Mouse (Mus musculus) hindbrain, embryonic 11.5 days (tissue): ENCODE measurements around the gene Mnx1. TPM values are rescaled to one million over a fixed set of nuclear protein-coding genes. Genes with fewer than 3 reads are reported as not detected.
A peak's percentile ranks its signal among the peaks of the same experiment; 100 is the strongest.
"Not testable (repeated sequence)": the region's sequence is repeated elsewhere in the genome, so short reads cannot be mapped to it uniquely, and the experiment has no call there.

ENCODE experiments used
- ATAC-seq: fragments of 200-750 bp; cut with Nextera tagmentation; 2 replicates; pipeline ENCODE4 v1.8.0; 2017; ENCODE audit warnings: mild to moderate bottlenecking, moderate TSS enrichment, moderate library complexity; ENCODE audit not compliant: low FRiP score
- DNase-seq: peaks from one replicate; pipeline ENCODE4 v3.0.0-alpha.2; 2015; ENCODE audit warnings: low spot score
- H3K27ac ChIP-seq: fragments of 300-500 bp; sonication (generic); 2 replicates; pipeline ENCODE4 v1.5.1; 2014; ENCODE audit warnings: mild to moderate bottlenecking, low read depth, low read length
- H3K27me3 ChIP-seq: fragments of 300-500 bp; sonication (generic); 2 replicates; pipeline ENCODE4 v1.6.1; 2014; ENCODE audit warnings: mild to moderate bottlenecking, low read length, moderate library complexity, mixed read lengths; ENCODE audit not compliant: control insufficient read depth, insufficient read depth
- H3K36me3 ChIP-seq: fragments of 300-500 bp; sonication (generic); 2 replicates; pipeline ENCODE4 v1.6.1; 2014; ENCODE audit warnings: mild to moderate bottlenecking, low read length, moderate library complexity, mixed read lengths; ENCODE audit not compliant: control insufficient read depth, insufficient read depth
- H3K4me1 ChIP-seq: fragments of 300-500 bp; sonication (generic); replicated peaks from 2 replicates; pipeline ENCODE4 v1.6.1; 2014; ENCODE audit warnings: low read length, mixed read lengths; ENCODE audit not compliant: control insufficient read depth, insufficient read depth
- H3K4me2 ChIP-seq: fragments of 300-500 bp; sonication (generic); replicated peaks from 2 replicates; pipeline ENCODE4 v1.6.1; 2014; ENCODE audit warnings: mild to moderate bottlenecking, low read depth, low read length
- H3K4me3 ChIP-seq: fragments of 300-500 bp; sonication (generic); 2 replicates; pipeline ENCODE4 v1.5.1; 2014; ENCODE audit warnings: low read depth, low read length
- H3K9ac ChIP-seq: fragments of 300-500 bp; sonication (generic); 2 replicates; pipeline ENCODE4 v1.6.1; 2014; ENCODE audit warnings: low read depth, low read length
- H3K9me3 ChIP-seq: fragments of 300-500 bp; sonication (generic); 2 replicates; pipeline ENCODE4 v1.6.1; 2016; ENCODE audit warnings: low read length; ENCODE audit not compliant: control insufficient read depth
- WGBS: fragments of 180-500 bp; shearing (Covaris S2); extraction: QIAGEN DNeasy Blood & Tissue Kit; methylation state at CpG from one replicate; pipeline ENCODE4 v1.1.7; 2014; 5-methylcytosine and 5-hydroxymethylcytosine counted together
- polyA plus RNA-seq: library from polyadenylated mRNA; unstranded; fragments of >200 nt; fragmentation: Nextera tagmentation; extraction: Ambion mirVana; gene quantifications from 2 replicates; pipeline ENCODE4 v1.2.1, GENCODE M21; 2014

Mnx1 gene
- polyA plus RNA-seq, 1 experiment from 2014 or later = 0.74 TPM

GRCm38 (mm10) chr5:29456895-29457656 is 21.2 kb downstream of the Mnx1 start:
- Histone ChIP-seq H3K4me2 (no peak overlapping the region), H3K27me3 (no peaks in the 10 kb centered on the region), H3K9me3 (no peaks in the 10 kb centered on the region), H3K9ac (no peak overlapping the region), H3K27ac (no peak overlapping the region), H3K36me3 (peaks cover 5% of the 10 kb centered on the region; the same call in 1 of the 2 replicates), H3K4me1 (no peaks in the 10 kb centered on the region), H3K4me3 (no peak overlapping the region)
- ATAC-seq (no peak), DNase-seq (no peak)
- 82% methylated on average over 5 of the region's 5 CpGs for WGBS

- no peak overlapping the region for H3K27ac ChIP-seq
- no peak overlapping the region for H3K9ac ChIP-seq
- no peaks in the 10 kb centered on the region for H3K9me3 ChIP-seq
- H3K36me3 ChIP-seq = peaks cover 10% of the 10 kb centered on the region; the same call in 1 of the 2 replicates
- H3K4me2 ChIP-seq = no peak overlapping the region
- H3K27me3 ChIP-seq = no peaks in the 10 kb centered on the region
- no peak overlapping the region for H3K4me3 ChIP-seq
- 73% methylated on average over 4 of the region's 4 CpGs for WGBS
- DNase-seq (no peak), ATAC-seq (no peak)
- H3K4me1 ChIP-seq = no peaks in the 10 kb centered on the region
These were observed 25.9 kb downstream of the Mnx1 start for GRCm38 (mm10) chr5:29452352-29452751.

- Histone ChIP-seq H3K9me3 (no peaks in the 10 kb centered on the region), H3K27ac (no peak overlapping the region), H3K4me1 (no peaks in the 10 kb centered on the region), H3K36me3 (peaks cover 10% of the 10 kb centered on the region; the same call in 1 of the 2 replicates), H3K4me2 (no peak overlapping the region), H3K9ac (no peak overlapping the region), H3K27me3 (no peaks in the 10 kb centered on the region), H3K4me3 (no peak overlapping the region)
- 100% methylated on average over 2 of the region's 2 CpGs for WGBS
- ATAC-seq (no peak), DNase-seq (no peak)
These were observed 33.0 kb downstream of the Mnx1 start for GRCm38 (mm10) chr5:29445275-29445674.

GRCm38 (mm10) chr5:29436728-29437127 is 41.5 kb downstream of the Mnx1 start:
- not testable (repeated sequence) for H3K4me3 ChIP-seq, DNase-seq, H3K27ac ChIP-seq, H3K36me3 ChIP-seq, H3K9me3 ChIP-seq, H3K4me2 ChIP-seq, H3K4me1 ChIP-seq, H3K27me3 ChIP-seq, H3K9ac ChIP-seq, ATAC-seq
- WGBS = 90% methylated on average over 6 of the region's 6 CpGs

GRCm38 (mm10) chr5:29435491-29435890 is 42.8 kb downstream of the Mnx1 start:
- peak overlapping the region; percentile 83 for H3K9ac ChIP-seq
- 47% methylated on average over 8 of the region's 8 CpGs for WGBS
- peaks cover 3% of the 10 kb centered on the region; the same call in 1 of the 2 replicates for H3K36me3 ChIP-seq
- H3K27ac ChIP-seq = no peak overlapping the region
- peak overlapping the region; percentile 92 for H3K4me2 ChIP-seq
- ATAC-seq (no peak), DNase-seq (no peak)
- peak overlapping the region; percentile 88 for H3K4me3 ChIP-seq
- H3K27me3 ChIP-seq = no peaks in the 10 kb centered on the region
- H3K4me1 ChIP-seq = peaks cover 3% of the 10 kb centered on the region
- no peaks in the 10 kb centered on the region for H3K9me3 ChIP-seq

- H3K4me2 ChIP-seq = peak overlapping the region; percentile 92
- DNase-seq (no peak), ATAC-seq (peak; percentile 81)
- under 1% methylated on average over 48 of the region's 48 CpGs for WGBS
- H3K9ac ChIP-seq = peak overlapping the region; percentile 83
- peak overlapping the region; percentile 88 for H3K4me3 ChIP-seq
- no peaks in the 10 kb centered on the region for H3K9me3 ChIP-seq
- H3K27ac ChIP-seq = no peak overlapping the region
- H3K27me3 ChIP-seq = no peaks in the 10 kb centered on the region
- peaks cover 3% of the 10 kb centered on the region for H3K4me1 ChIP-seq
- peaks cover 3% of the 10 kb centered on the region; the same call in 1 of the 2 replicates for H3K36me3 ChIP-seq
These were observed 43.4 kb downstream of the Mnx1 start for GRCm38 (mm10) chr5:29434872-29435358.

GRCm38 (mm10) chr5:29434228-29434871 is 43.9 kb downstream of the Mnx1 start, which contains the start of gene Nom1:
Nom1 (plus strand) TSS chr5:29434664.
- H3K4me1 ChIP-seq = peaks cover 3% of the 10 kb centered on the region
- H3K9ac ChIP-seq = peak within 1 kb of the TSS; percentile 83
- peak; percentile 97 for DNase-seq
- H3K4me3 ChIP-seq = peak within 1 kb of the TSS; percentile 88
- no peaks in the 10 kb centered on the region for H3K9me3 ChIP-seq
- H3K27me3 ChIP-seq = no peaks in the 10 kb centered on the region
- peak; percentile 98 for ATAC-seq
- no peak within 1 kb of the TSS for H3K27ac ChIP-seq
- peak within 1 kb of the TSS; percentile 92 for H3K4me2 ChIP-seq
- WGBS = 5% methylated on average over 29 of the region's 29 CpGs
- peaks cover 3% of the 10 kb centered on the region; the same call in 1 of the 2 replicates for H3K36me3 ChIP-seq

- not testable (repeated sequence) for H3K4me3 ChIP-seq, DNase-seq, H3K27ac ChIP-seq, H3K27me3 ChIP-seq, H3K9me3 ChIP-seq, H3K36me3 ChIP-seq, H3K9ac ChIP-seq, ATAC-seq, H3K4me2 ChIP-seq, H3K4me1 ChIP-seq
- WGBS = 65% methylated on average over 3 of the region's 3 CpGs
These were observed 54.9 kb downstream of the Mnx1 start for GRCm38 (mm10) chr5:29423330-29423729.
